Mouse (Mus musculus): Measurements from ENCODE around the gene Gpr27.

Gene Gpr27

DNA sequence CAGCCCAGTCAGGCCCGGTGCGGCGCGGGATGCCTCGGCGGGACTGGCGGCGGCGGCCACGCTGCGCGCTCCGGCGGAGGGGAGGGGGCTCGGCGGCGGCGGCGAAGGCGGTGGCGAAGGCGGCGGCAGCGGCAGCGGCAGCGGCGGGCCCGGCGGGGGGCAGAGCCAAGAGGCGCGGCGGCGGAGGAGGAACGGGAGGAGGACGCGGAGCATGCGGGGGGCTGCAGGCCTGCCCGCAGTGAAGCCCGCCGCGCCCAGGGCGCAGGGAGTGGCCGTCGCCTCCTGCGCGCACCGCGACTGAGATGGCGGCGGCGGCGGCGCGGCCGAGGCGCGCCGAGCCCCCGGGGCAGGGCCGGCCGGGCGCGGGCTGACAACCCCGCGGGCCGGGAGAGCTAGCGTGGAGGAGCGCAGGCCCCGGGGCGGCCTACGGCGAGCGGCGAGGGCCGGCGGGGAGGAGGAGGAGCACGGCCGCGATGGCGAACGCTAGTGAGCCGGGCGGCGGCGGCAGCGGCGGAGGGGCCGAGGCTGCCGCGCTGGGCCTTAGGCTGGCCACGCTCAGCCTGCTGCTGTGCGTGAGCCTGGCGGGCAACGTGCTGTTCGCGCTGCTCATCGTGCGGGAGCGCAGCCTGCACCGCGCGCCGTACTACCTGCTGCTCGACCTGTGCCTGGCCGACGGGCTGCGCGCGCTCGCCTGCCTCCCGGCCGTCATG lies at the start of gene Gpr27:
Gene Gpr27, plus strand, starts transcription at position 474 of the 710 bp plus-strand sequence.
- no peak for DNase-seq (ENCODE audit: low read depth)

GRCm38 (mm10) chr6:99643439-99644199 lies 48.9 kb upstream of the Gpr27 start:
- DNase-seq (ENCODE audit: low read depth): no peak

- no peak for DNase-seq (ENCODE audit: low read depth)
Observed at GRCm38 (mm10) chr6:99644386-99644785, 48.1 kb upstream of the Gpr27 start.

DNA sequence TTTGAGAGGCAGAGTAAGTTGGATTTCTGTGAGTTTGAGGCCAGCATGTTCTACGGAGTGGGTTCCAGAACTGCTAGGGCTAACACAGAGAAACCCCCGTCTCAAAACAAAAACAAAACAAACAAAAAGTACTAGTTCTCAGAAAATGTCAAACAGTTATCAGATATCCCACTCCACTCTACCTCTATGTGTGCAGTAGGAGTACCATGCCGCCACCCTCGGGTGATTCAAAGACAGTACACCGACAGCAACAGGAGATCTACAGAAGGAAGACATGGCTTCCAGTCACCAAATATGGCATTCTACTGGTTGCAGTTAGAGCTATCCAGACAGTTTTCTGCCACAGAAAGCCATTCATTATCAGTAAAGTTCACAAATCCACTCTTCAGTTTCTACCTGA lies 47.6 kb upstream of the Gpr27 start:
- no peak for DNase-seq (ENCODE audit: low read depth)

- no peak for DNase-seq (ENCODE audit: low read depth)
Observed at GRCm38 (mm10) chr6:99646344-99646743, 46.1 kb upstream of the Gpr27 start.

DNA sequence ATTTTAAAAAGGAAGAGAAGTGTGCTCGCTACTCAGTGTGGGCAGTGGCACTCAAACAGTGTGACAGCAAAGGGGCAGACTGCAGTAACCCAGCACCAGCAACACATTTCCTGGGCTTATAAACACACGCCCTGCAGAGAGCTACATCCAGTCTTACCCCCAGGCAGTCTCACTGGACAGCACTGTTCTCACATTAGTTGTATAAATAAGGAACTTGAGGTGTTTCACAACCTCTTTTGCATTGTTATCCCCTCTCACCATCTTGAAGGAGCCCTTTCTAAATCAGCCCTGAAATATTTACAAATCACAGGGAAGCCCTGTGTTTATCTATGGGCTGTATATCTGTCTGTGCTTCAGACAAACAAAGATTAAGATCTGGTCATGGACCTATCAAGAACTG lies 43.2 kb upstream of the Gpr27 start:
- DNase-seq (ENCODE audit: low read depth): peak; percentile 60

- DNase-seq (ENCODE audit: low read depth): peak; percentile 45
Observed at GRCm38 (mm10) chr6:99652341-99652740, 40.1 kb upstream of the Gpr27 start.

GRCm38 (mm10) chr6:99654343-99654742 lies 38.1 kb upstream of the Gpr27 start:
- no peak for DNase-seq (ENCODE audit: low read depth)

DNA sequence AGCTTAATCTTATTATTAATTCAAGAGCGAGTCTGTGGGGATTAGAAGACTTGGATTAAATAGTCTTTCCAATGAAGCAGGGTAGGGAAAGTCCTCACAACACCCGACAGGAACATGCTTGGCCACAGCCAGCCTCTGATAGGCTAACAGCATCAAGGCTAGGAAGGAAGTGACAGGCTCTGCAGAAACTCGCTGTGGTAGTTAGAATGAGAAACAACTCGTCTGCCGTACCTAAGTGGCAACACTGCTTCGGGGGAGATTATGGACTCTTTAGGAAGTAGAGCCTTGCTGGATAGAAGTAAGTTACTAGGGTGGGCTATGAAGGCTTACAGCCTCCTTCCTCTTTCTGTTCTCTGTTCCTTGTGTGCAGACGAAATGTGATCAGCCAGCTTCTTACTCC lies 37.0 kb upstream of the Gpr27 start:
- peak; percentile 77 for DNase-seq (ENCODE audit: low read depth)

DNA sequence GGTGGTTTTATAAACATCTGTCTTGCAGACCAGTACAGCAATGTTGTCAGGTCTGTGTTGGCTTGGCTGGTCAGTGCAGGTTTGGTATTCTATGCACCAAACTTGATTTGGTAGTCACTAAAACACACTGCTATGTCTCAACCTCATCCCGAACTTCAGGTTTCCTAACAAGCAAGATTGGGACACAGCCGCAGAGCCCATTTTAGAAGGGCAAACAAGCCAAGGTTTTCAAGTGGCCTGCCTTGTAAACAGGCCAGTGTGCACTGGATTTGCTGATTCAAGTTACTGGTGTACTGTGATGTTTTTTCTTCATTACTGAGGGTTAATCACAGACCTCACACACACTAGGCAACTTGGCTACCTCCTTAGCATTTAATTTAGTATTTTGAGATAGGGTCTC lies 36.4 kb upstream of the Gpr27 start:
- DNase-seq (ENCODE audit: low read depth): no peak

DNA sequence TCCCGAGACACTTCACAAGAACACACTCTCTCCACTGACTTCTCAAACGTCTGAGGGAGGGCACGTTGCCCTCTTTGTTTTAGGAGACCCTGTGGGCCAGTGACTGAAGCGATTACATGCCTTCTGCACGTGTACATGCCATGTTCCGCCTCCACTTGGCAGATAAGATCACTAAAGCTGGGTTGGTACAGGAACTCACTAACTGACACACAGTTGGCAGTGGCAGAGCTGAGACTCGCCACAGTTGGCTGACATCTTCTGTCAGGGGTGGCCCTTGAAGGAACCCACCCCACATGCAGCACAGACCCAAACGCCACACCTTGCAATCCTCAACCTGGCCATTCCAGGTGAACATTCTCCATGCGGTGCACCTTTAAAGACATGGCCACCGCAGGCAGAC lies 33.9 kb upstream of the Gpr27 start:
- DNase-seq (ENCODE audit: low read depth): peak; percentile 42

GRCm38 (mm10) chr6:99660443-99660842 lies 32.0 kb upstream of the Gpr27 start:
- DNase-seq (ENCODE audit: low read depth): no peak

DNA sequence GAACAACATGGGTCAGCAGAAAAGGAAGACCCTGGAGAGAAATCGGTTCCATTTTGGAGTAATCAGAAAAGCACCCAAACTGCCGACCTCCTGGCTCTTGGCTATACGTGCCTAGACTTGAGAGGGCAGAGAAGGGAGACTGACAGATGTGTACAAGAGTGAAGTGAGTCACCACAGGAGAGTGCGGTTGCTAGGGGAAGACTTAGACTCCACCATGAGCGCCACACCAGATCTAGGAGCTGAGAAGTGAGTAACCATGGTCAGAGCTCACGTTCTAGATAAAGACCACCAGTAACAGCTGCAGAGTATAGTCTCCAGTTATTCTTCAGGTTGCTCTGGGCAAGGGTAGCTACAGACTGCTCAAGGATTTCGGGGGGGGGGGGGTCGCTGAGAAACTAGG lies 29.2 kb upstream of the Gpr27 start:
- no peak for DNase-seq (ENCODE audit: low read depth)

- DNase-seq (ENCODE audit: low read depth): no peak
Observed at GRCm38 (mm10) chr6:99665457-99666317, 26.8 kb upstream of the Gpr27 start.

- DNase-seq (ENCODE audit: low read depth): peak; percentile 34
Observed at GRCm38 (mm10) chr6:99666318-99667171, 25.9 kb upstream of the Gpr27 start, which contains the start of the genes Eif4e3 and Gm20696. TSS of gene Eif4e3 (minus strand) at chr6:99666771. TSS of gene Gm20696 (minus strand) at chr6:99666797.

DNA sequence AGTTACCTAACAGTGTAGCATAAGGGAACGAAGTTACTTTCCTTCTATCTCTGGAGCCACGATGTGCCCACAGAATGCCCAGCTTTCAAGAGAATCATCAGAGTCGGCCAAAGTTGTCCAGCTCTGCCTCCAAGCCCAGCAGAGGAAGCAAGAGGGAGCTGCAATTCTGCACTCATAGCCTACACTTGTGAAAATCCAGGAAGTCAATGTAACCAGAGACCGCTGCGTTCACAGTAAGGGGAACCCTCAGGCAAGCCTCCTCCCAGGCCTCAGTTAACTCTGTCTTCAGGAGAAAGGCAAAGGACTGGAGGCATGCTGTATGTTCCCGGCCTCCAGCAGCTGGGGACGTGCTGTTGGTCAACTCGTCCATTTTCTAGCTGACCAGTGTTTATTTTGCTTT lies 25.2 kb upstream of the Gpr27 start:
- DNase-seq (ENCODE audit: low read depth): peak; percentile 69

GRCm38 (mm10) chr6:99669481-99670325 lies 22.8 kb upstream of the Gpr27 start:
- DNase-seq (ENCODE audit: low read depth): no peak

GRCm38 (mm10) chr6:99670481-99671119 lies 21.9 kb upstream of the Gpr27 start:
- DNase-seq (ENCODE audit: low read depth): peak; percentile 67

- no peak for DNase-seq (ENCODE audit: low read depth)
Observed at GRCm38 (mm10) chr6:99671768-99672167, 20.7 kb upstream of the Gpr27 start.

DNA sequence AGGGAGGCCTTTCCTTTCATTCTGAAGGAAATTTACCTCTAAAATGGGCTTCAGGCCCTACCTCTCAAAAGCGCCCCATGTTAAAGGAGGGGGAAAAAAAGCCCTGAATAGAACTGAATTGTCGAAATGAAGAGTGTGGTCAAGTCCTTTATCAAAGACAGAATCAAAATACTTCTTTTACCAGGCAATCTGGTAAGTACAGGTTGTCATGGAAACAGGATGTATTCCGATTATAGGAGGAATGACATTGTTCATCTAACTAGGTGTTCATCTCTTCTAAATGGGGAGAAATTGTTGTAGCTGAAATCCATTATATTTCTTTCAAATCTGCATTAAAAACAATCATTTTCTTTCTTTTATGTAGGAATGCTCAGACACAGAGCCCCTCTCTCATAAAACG lies 18.0 kb upstream of the Gpr27 start:
- no peak for DNase-seq (ENCODE audit: low read depth)
